Mouse (Mus musculus) CH12.LX (cell line): Measurements from ENCODE around the gene Akap9. TPM values are rescaled to one million over a fixed set of nuclear protein-coding genes. Genes with fewer than 3 reads are reported as not detected.
"Not testable (repeated sequence)": the region's sequence is repeated elsewhere in the genome, so short reads cannot be mapped to it uniquely, and the experiment has no call there.

ENCODE experiments used
- DNase-seq: peaks from one replicate; pipeline ENCODE4 v3.0.0-alpha.2; 2013; ENCODE audit errors: extremely low read depth
- H3K27ac ChIP-seq: 2 replicates; pipeline ENCODE4 v1.5.1; 2012; ENCODE audit warnings: low read depth, mild to moderate bottlenecking, control low read depth, moderate library complexity; ENCODE audit not compliant: insufficient read depth
- H3K27me3 ChIP-seq: replicated peaks from 2 replicates; pipeline ENCODE3; 2012; ENCODE audit warnings: inconsistent platforms
- H3K36me3 ChIP-seq, 2 experiments: replicated peaks in 1 of 2; 2 replicates each; pipeline versions ENCODE3 to v1.6.1; 2012; ENCODE audit warnings: inconsistent platforms in 1 of 2, low read length in 1 of 2, mild to moderate bottlenecking in 1 of 2, mixed read lengths in 1 of 2, moderate library complexity in 1 of 2; ENCODE audit not compliant: control insufficient read depth in 1 of 2, insufficient read depth in 1 of 2
- H3K4me1 ChIP-seq, 2 experiments: 2 replicates each; pipeline ENCODE4 v1.6.1; 2012; ENCODE audit warnings: inconsistent platforms in 1 of 2, moderate library complexity in 1 of 2; ENCODE audit not compliant: insufficient read depth in 2 of 2, control insufficient read depth in 1 of 2
- H3K4me2 ChIP-seq: 2 replicates; pipeline ENCODE4 v1.6.1; 2012; ENCODE audit warnings: low read depth, mild to moderate bottlenecking, control low read depth; ENCODE audit not compliant: poor library complexity, insufficient read depth, severe bottlenecking
- H3K4me3 ChIP-seq, 3 experiments: fragments of 150-350 bp in 1 of 3; sonication (generic) in 1 of 3; replicated peaks in 1 of 3; 2 replicates each; pipeline versions ENCODE3 to v1.5.1; 2011 to 2012; ENCODE audit warnings: low read depth in 2 of 3, low read length in 2 of 3, mild to moderate bottlenecking in 2 of 3, moderate library complexity in 2 of 3, control low read depth in 1 of 3, improper control_type of control experiment in 1 of 3, inconsistent platforms in 1 of 3, mixed read lengths in 1 of 3; ENCODE audit not compliant: poor library complexity in 1 of 3
- H3K79me2 ChIP-seq: replicated peaks from 2 replicates; pipeline ENCODE4 v1.6.1; 2012; ENCODE audit warnings: mild to moderate bottlenecking, moderate library complexity; ENCODE audit not compliant: control insufficient read depth, poor library complexity, insufficient read depth, severe bottlenecking; ENCODE audit errors: extremely low read depth
- H3K9ac ChIP-seq: 2 replicates; pipeline ENCODE4 v1.6.1; 2012; ENCODE audit warnings: low read depth, mild to moderate bottlenecking, control low read depth, moderate library complexity; ENCODE audit not compliant: insufficient read depth
- H3K9me3 ChIP-seq: replicated peaks from 2 replicates; pipeline ENCODE3; 2012; ENCODE audit warnings: low read length, inconsistent platforms, mixed read lengths
- BHLHE40 ChIP-seq: IDR thresholded peaks from 2 replicates; pipeline ENCODE4 v1.6.1; 2011; ENCODE audit warnings: mild to moderate bottlenecking, low read depth, low read length, improper control_type of control experiment
- CHD1 ChIP-seq: IDR thresholded peaks from 2 replicates; pipeline ENCODE4 v1.6.1; 2012; ENCODE audit warnings: low read depth, low read length, improper control_type of control experiment, inconsistent platforms
- E2F4 ChIP-seq: IDR thresholded peaks from 2 replicates; pipeline ENCODE4 v1.6.1; 2011; ENCODE audit warnings: low read depth, low read length, improper control_type of control experiment; ENCODE audit not compliant: insufficient replicate concordance
- EP300 ChIP-seq: IDR thresholded peaks from 2 replicates; pipeline ENCODE4 v1.6.1; 2011; ENCODE audit warnings: low read length, improper control_type of control experiment
- IRF4 ChIP-seq: IDR thresholded peaks from 2 replicates; pipeline ENCODE4 v1.6.1; 2014; ENCODE audit warnings: low read depth, mild to moderate bottlenecking, inconsistent platforms, low read length, improper control_type of control experiment
- JUN ChIP-seq: IDR thresholded peaks from 2 replicates; pipeline ENCODE4 v1.6.1; 2011; ENCODE audit warnings: low read depth, mild to moderate bottlenecking, low read length, improper control_type of control experiment, moderate library complexity; ENCODE audit not compliant: insufficient read depth
- JUND ChIP-seq: conservative IDR thresholded peaks from 2 replicates; pipeline ENCODE4 v1.6.1; 2011; ENCODE audit warnings: low read depth, low read length, improper control_type of control experiment
- MAZ ChIP-seq: IDR thresholded peaks from 2 replicates; pipeline ENCODE4 v1.6.1; 2012; ENCODE audit warnings: low read depth, mild to moderate bottlenecking, inconsistent platforms, low read length, improper control_type of control experiment, moderate library complexity
- MXI1 ChIP-seq: IDR thresholded peaks from 2 replicates; pipeline ENCODE4 v1.6.1; 2011; ENCODE audit warnings: mild to moderate bottlenecking, low read depth, low read length, improper control_type of control experiment
- MYC ChIP-seq: IDR thresholded peaks from 2 replicates; pipeline ENCODE4 v1.6.1; 2011; ENCODE audit warnings: low read depth, mild to moderate bottlenecking, improper control_type of control experiment, low read length
- NRF1 ChIP-seq: IDR thresholded peaks from 2 replicates; pipeline ENCODE4 v1.6.1; 2014; ENCODE audit warnings: low read depth, mild to moderate bottlenecking, inconsistent platforms, low read length, improper control_type of control experiment, moderate library complexity
- PAX5 ChIP-seq: IDR thresholded peaks from 2 replicates; pipeline ENCODE4 v1.6.1; 2012; ENCODE audit warnings: low read length, inconsistent platforms, mixed read lengths
- POLR2A ChIP-seq: IDR thresholded peaks from 2 replicates; pipeline ENCODE4 v1.6.1; 2011; ENCODE audit warnings: low read depth, mild to moderate bottlenecking, improper control_type of control experiment, low read length
- SIN3A ChIP-seq: IDR thresholded peaks from 2 replicates; pipeline ENCODE4 v1.6.1; 2012; ENCODE audit warnings: low read length, improper control_type of control experiment, inconsistent platforms
- SMC3 ChIP-seq: IDR thresholded peaks from 2 replicates; pipeline ENCODE4 v1.6.1; 2011; ENCODE audit warnings: low read depth, low read length, improper control_type of control experiment
- TBP ChIP-seq: conservative IDR thresholded peaks from 2 replicates; pipeline ENCODE4 v1.6.1; 2011; ENCODE audit warnings: low read depth, low read length, improper control_type of control experiment
- USF2 ChIP-seq: conservative IDR thresholded peaks from 2 replicates; pipeline ENCODE4 v1.6.1; 2011; ENCODE audit warnings: low read depth, low read length, improper control_type of control experiment
- ZC3H11A ChIP-seq: IDR thresholded peaks from 2 replicates; pipeline ENCODE4 v1.6.1; 2012; ENCODE audit warnings: low read depth, mild to moderate bottlenecking, inconsistent platforms, low read length, improper control_type of control experiment
- ZKSCAN1 ChIP-seq: IDR thresholded peaks from 2 replicates; pipeline ENCODE4 v1.6.1; 2012; ENCODE audit warnings: low read depth, inconsistent platforms, low read length, improper control_type of control experiment, borderline replicate concordance
- dilution Hi-C: fragments of 300-500 bp; cut with MboI; formaldehyde crosslinking; loops from 2 replicates; pipeline ENCODE4 v1.14.3; 2020; ENCODE audit warnings: low sequenced_read_pairs; ENCODE audit not compliant: extremely low pct_unique_long_range_greater_than_20kb, extremely low pct_ligation_motif_present
- in situ Hi-C: fragments of 300-500 bp; cut with MboI; formaldehyde crosslinking; loops from 3 replicates; pipeline ENCODE4 v1.14.3; 2019; ENCODE audit warnings: low sequenced_read_pairs, low pct_ligation_motif_present, low pct_unique_long_range_greater_than_20kb, mixed read lengths
- polyA plus RNA-seq: library from polyadenylated mRNA; unstranded; fragments of >175 nt; gene quantifications from 2 replicates; pipeline ENCODE4 v1.2.1, GENCODE M21; 2012; ENCODE audit warnings: low read depth; ENCODE audit not compliant: insufficient read length
- total RNA-seq, 2 experiments: library from RNA; depleted of rRNA; stranded (reverse); fragments of 300-350 nt in 1 of 2; fragments of >200 nt in 1 of 2; gene quantifications; 2 replicates each; pipeline ENCODE4 v1.2.3; 2012 to 2014

The Akap9 gene
- total and polyA plus RNA-seq, 3 experiments, result 10.3 to 15.6 (median 12.8) TPM

GRCm38 (mm10) chr5:4024727-4025126, 96.9 kb downstream of the Akap9 start:
- H3K9me3 ChIP-seq, result no peaks in the 10 kb centered on the region
- H3K36me3 ChIP-seq, result peaks cover 3 to 14% of the 10 kb centered on the region in 2 experiments
- H3K27me3 ChIP-seq, result no peaks in the 10 kb centered on the region
- no peak overlapping the region for H3K27ac ChIP-seq
- H3K79me2 ChIP-seq, result no peaks in the 10 kb centered on the region
- H3K9ac ChIP-seq, result no peak overlapping the region
- TF ChIP-seq EP300 (no peak), SMC3 (no peak), NRF1 (no peak), MAZ (no peak), ZC3H11A (no peak), E2F4 (no peak), IRF4 (no peak)
- in situ Hi-C loops (no loop called here), dilution Hi-C loops (no loop called here)
- peaks cover 0 to 9% of the 10 kb centered on the region in 2 experiments; a peak in 1 of 4 replicates for H3K4me1 ChIP-seq
- no peak overlapping the region for H3K4me3 ChIP-seq
- H3K4me2 ChIP-seq, result no peak overlapping the region
- no peak for DNase-seq

DNA sequence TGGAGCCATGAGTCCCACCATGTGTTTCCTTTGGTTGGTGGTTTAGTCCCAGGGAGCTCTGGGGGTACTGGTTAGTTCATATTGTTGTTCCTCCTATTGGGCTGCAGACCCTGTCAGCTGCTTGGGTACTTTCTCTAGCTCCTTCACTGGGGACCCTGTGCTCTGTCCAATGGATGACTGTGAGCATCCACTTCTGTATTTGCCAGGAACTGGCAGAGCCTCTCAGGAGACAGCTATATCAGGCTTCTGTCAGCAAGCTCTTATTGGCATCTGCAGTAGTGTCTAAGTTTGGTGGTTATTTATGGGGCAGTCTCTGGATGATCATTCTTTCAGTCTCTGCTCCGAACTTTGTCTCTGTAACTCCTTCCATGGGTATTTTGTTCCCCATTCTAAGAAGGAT, 98.5 kb downstream of the Akap9 start:
- H3K36me3 ChIP-seq, result peaks cover 2 to 14% of the 10 kb centered on the region in 2 experiments
- H3K4me3 ChIP-seq, H3K9ac ChIP-seq, H3K79me2 ChIP-seq, DNase-seq, in situ Hi-C loops, H3K4me1 ChIP-seq, H3K4me2 ChIP-seq, H3K27ac ChIP-seq, H3K9me3 ChIP-seq, dilution Hi-C loops, H3K27me3 ChIP-seq: not testable (repeated sequence)

- H3K27ac ChIP-seq, result no peak overlapping the region
- 0 out of 2 replicates have a peak overlapping the region, but pooled peaks have one; percentile 50 for H3K4me2 ChIP-seq
- H3K79me2 ChIP-seq, result no peaks in the 10 kb centered on the region
- H3K9ac ChIP-seq, result no peak overlapping the region
- H3K27me3 ChIP-seq, result no peaks in the 10 kb centered on the region
- in situ Hi-C loops (no loop called here), dilution Hi-C loops (no loop called here)
- no peaks in the 10 kb centered on the region for H3K9me3 ChIP-seq
- H3K4me1 ChIP-seq, result peaks cover 0 to 9% of the 10 kb centered on the region in 2 experiments; a peak in 1 of 4 replicates
- peak; percentile 5 for DNase-seq
- TF ChIP-seq MXI1 (peak; percentile 33; the same call in 1 of the 2 replicates), ZKSCAN1 (no peak), BHLHE40 (peak; percentile 76), IRF4 (peak; percentile 28; the same call in 1 of the 2 replicates), USF2 (no peak), EP300 (peak; percentile 26; the same call in 1 of the 2 replicates), POLR2A (no peak), JUND (no peak), MYC (peak; percentile 20; the same call in 1 of the 2 replicates), MAZ (no peak), TBP (no peak), PAX5 (no peak), SIN3A (no peak), CHD1 (no peak), ZC3H11A (no peak), JUN (no peak)
- no peak overlapping the region for H3K4me3 ChIP-seq
- peaks cover 2 to 16% of the 10 kb centered on the region in 2 experiments for H3K36me3 ChIP-seq
These were observed 100.8 kb downstream of the Akap9 start for GRCm38 (mm10) chr5:4028486-4029173.
